Mouse (Mus musculus) brain, embryonic 14.5 days (tissue): ENCODE measurements around the gene Rps12.

Experiments
- CTCF ChIP-seq: fragments of 200-500 bp; IDR thresholded peaks from 2 replicates; pipeline ENCODE4 v1.5.1; 2012; ENCODE audit warnings: inconsistent platforms, mild to moderate bottlenecking, moderate library complexity, borderline replicate concordance; ENCODE audit not compliant: insufficient read depth, insufficient read length; ENCODE audit errors: extremely low read depth
- POLR2A ChIP-seq: fragments of 200-500 bp; IDR thresholded peaks from 2 replicates; pipeline ENCODE4 v1.6.1; 2012; ENCODE audit warnings: mild to moderate bottlenecking, inconsistent platforms, borderline replicate concordance; ENCODE audit not compliant: poor library complexity, insufficient read depth, insufficient read length, severe bottlenecking; ENCODE audit errors: extremely low read depth

DNA sequence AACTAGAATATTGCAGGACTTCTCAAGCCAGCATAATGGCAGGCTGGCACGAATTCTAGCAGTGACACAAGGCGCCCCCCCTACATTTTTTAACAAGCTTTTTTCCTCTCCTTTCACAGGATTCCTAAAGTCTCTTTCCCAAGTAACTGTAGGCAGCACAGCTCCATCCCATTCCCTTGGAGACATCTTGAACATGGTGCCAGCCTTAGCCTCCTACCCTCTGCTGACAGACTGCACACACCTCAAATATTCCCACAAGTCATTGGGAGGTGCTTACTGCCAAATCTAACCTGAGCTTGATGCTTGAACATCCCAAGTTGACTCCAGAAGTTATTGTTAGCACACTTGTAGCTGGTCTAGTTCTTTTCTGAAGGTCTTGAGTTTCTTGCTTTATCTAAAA, 3.0 kb downstream of the Rps12 start:
- TF ChIP-seq CTCF, result no peak
- no peak for TF ChIP-seq POLR2A
